Mouse (Mus musculus): ENCODE results near the gene Gja5. TPM values are rescaled to one million over a fixed set of nuclear protein-coding genes. Genes with fewer than 3 reads are reported as not detected.
"Not testable (repeated sequence)": the region's sequence is repeated elsewhere in the genome, so short reads cannot be mapped to it uniquely, and the experiment has no call there.

Gene Gja5
- polyA plus RNA-seq, 1 experiment, result 0.95 TPM

DNA sequence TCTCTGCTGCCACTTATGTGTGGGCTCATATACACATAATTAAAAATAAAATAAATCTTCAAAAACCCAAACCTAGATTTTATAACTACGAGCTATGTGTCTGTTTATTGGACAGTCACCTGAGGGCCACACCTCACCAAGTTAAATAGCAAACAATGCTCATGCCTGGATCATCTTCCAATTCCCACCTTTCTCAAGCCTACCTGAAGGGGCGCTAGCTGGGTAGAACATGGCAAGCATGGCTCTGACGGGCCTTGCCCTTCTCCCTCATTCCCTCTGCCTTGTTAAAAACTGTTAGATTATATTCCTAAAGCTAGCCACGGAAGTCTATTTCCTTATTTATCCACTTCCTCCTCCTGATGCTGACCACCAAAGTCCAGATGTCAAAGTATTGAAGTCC is 173.9 kb downstream of the Gja5 start:
- no peak overlapping the region for H3K4me3 ChIP-seq (ENCODE audit: extremely low read depth, insufficient read depth, insufficient read length)
- H3K27ac ChIP-seq (ENCODE audit: insufficient read depth, low read length), result no peak overlapping the region
- DNase-seq (ENCODE audit: low read depth in 1 of 2, low spot score in 2 of 2), result no peak
- H3K4me1 ChIP-seq (ENCODE audit: control insufficient read depth, insufficient read depth, insufficient read length), result no peaks in the 10 kb centered on the region
- H3K27me3 ChIP-seq (ENCODE audit: control insufficient read depth, insufficient read depth, low read length), result no peaks in the 10 kb centered on the region; the same call in 1 of the 2 replicates
- 65% methylated on average over 4 of the region's 4 CpGs for WGBS
- TF ChIP-seq POLR2A (IDR thresholded peaks at IDR 0.05; ENCODE audit: low read depth, low read length), result no peak
- no peak for TF ChIP-seq CTCF (IDR thresholded peaks at IDR 0.05; ENCODE audit: extremely low read depth, insufficient read depth, insufficient read length, insufficient replicate concordance)
- no peaks in the 10 kb centered on the region for H3K36me3 ChIP-seq (ENCODE audit: control insufficient read depth, insufficient read depth, low read length)

DNA sequence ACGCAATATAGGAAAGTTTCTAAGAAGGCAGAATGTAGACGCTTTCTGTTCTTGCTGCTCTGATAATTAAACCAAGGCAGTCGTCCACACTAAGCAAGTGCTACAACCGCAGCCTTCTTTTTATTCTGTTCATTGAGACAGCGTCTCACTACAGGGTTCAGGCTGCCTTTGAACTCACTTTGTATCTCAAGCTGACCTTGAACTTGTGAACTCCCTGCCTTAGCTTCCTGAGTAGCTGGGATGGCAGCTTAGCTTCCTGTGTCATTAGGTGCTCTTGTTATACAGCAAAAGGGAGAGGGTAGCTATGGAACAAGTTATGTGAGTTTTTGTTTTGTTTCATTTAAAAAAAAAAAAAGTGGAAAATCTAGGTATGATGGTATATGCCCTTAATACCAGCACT is 177.7 kb downstream of the Gja5 start:
- no peak for TF ChIP-seq POLR2A (IDR thresholded peaks at IDR 0.05; ENCODE audit: low read depth, low read length)
- TF ChIP-seq CTCF (IDR thresholded peaks at IDR 0.05; ENCODE audit: extremely low read depth, insufficient read depth, insufficient read length, insufficient replicate concordance), result no peak
- Histone ChIP-seq H3K4me3 (ENCODE audit: extremely low read depth, insufficient read depth, insufficient read length) (no peak overlapping the region), H3K36me3 (ENCODE audit: control insufficient read depth, insufficient read depth, low read length) (no peaks in the 10 kb centered on the region), H3K27me3 (ENCODE audit: control insufficient read depth, insufficient read depth, low read length) (no peaks in the 10 kb centered on the region; the same call in 1 of the 2 replicates), H3K27ac (ENCODE audit: insufficient read depth, low read length) (no peak overlapping the region), H3K4me1 (ENCODE audit: control insufficient read depth, insufficient read depth, insufficient read length) (no peaks in the 10 kb centered on the region)
- WGBS, result 85% methylated on average over 5 of the region's 5 CpGs
- no peak for DNase-seq (ENCODE audit: low read depth in 1 of 2, low spot score in 2 of 2)

DNA sequence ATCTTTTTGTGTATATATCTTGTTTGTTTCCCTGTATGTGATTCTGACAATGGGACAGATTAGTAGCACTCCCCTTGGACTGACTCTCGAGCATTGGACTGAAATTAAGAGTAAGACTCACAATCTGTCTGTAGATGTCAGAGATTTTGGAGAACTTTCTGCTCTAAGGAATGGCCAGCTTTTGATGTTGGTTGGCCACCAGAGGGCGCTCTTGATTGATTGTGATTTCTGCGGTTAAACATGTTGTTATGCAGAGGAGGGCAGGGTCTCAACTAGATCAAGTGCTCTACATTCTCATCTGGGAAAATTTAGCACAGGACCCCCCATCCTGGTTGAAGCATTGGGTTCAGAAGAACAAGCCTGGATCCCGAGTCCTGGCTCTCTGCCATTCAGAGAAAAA is 182.8 kb downstream of the Gja5 start:
- Histone ChIP-seq H3K4me1 (ENCODE audit: control insufficient read depth, insufficient read depth, insufficient read length) (no peaks in the 10 kb centered on the region), H3K4me3 (ENCODE audit: extremely low read depth, insufficient read depth, insufficient read length) (no peak overlapping the region), H3K27ac (ENCODE audit: insufficient read depth, low read length) (no peak overlapping the region), H3K36me3 (ENCODE audit: control insufficient read depth, insufficient read depth, low read length) (no peaks in the 10 kb centered on the region), H3K27me3 (ENCODE audit: control insufficient read depth, insufficient read depth, low read length) (no peaks in the 10 kb centered on the region; the same call in 1 of the 2 replicates)
- TF ChIP-seq POLR2A (IDR thresholded peaks at IDR 0.05; ENCODE audit: low read depth, low read length), result no peak
- TF ChIP-seq CTCF (IDR thresholded peaks at IDR 0.05; ENCODE audit: extremely low read depth, insufficient read depth, insufficient read length, insufficient replicate concordance), result no peak
- DNase-seq (ENCODE audit: low read depth in 1 of 2, low spot score in 2 of 2), result peak in 1 of 2 experiments; percentile 35
- 69% methylated on average over 4 of the region's 4 CpGs for WGBS

DNA sequence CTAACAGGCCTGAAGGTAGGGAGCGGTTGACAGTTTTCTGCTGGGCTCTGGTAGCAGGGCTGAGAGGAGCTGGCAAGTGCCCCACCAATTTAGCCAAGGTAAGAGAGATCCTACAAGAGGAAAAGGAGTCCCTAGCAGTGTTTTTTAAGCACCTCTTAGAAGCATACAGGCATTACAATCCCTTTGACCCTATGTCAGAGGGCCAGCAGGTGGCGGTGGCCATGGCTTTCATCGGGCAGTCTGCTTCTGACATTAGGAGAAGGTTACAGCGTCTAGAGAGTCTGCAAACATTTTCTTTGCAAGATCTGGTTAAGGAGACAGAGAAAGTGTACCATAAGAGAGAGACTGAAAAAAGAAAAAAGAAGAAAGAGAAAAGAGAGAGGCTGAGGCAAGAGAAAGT is 183.8 kb downstream of the Gja5 start:
- not testable (repeated sequence) for H3K4me3 ChIP-seq (ENCODE audit: extremely low read depth, insufficient read depth, insufficient read length); DNase-seq (ENCODE audit: low read depth in 1 of 2, low spot score in 2 of 2); H3K27me3 ChIP-seq (ENCODE audit: control insufficient read depth, insufficient read depth, low read length); H3K36me3 ChIP-seq (ENCODE audit: control insufficient read depth, insufficient read depth, low read length); H3K27ac ChIP-seq (ENCODE audit: insufficient read depth, low read length); H3K4me1 ChIP-seq (ENCODE audit: control insufficient read depth, insufficient read depth, insufficient read length)
- WGBS, result 89% methylated on average over 4 of the region's 4 CpGs

DNA sequence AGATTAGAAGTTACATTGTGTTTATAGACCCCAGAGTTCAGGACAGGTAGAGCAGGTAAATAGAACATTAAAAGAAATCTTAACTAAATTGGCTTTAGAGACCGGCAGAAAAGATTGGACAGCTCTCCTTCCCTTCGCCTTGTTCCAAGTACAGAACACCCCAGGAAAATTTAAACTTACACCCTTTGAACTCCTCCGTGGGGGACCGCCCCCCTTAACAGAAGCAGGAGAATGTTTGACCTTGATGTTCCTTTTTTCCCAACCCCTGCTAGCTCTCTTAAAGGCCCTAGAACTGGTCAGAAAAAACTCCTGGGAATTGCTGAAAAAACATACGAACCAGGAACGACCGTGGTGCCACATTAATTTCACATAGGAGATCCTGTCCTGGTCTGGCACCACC is 187.5 kb downstream of the Gja5 start:
- not testable (repeated sequence) for H3K4me1 ChIP-seq (ENCODE audit: control insufficient read depth, insufficient read depth, insufficient read length); H3K27ac ChIP-seq (ENCODE audit: insufficient read depth, low read length); H3K36me3 ChIP-seq (ENCODE audit: control insufficient read depth, insufficient read depth, low read length); DNase-seq (ENCODE audit: low read depth in 1 of 2, low spot score in 2 of 2); H3K27me3 ChIP-seq (ENCODE audit: control insufficient read depth, insufficient read depth, low read length); H3K4me3 ChIP-seq (ENCODE audit: extremely low read depth, insufficient read depth, insufficient read length)
- 87% methylated on average over 7 of the region's 7 CpGs for WGBS

DNA sequence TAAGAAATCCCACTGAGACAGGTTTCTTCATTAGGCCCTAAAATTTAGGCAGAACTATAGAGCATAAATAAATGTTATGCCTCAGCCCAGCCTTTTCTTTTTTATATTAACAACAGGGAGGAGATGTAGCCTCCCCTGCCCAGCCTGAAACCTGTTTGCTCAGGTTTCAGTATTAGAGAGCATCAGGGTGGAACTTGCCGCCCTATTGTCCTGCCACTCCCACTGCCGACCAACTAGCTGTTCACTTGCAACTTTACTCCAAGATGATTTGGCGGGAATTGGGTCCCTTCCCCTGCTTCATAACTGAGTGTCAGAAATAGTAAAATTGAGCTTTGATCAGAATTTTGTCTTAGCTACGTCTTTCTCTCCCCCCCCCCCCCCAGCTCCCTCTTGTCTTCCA is 192.2 kb downstream of the Gja5 start:
- not testable (repeated sequence) for H3K4me3 ChIP-seq (ENCODE audit: extremely low read depth, insufficient read depth, insufficient read length); DNase-seq (ENCODE audit: low read depth in 1 of 2, low spot score in 2 of 2); H3K27ac ChIP-seq (ENCODE audit: insufficient read depth, low read length); H3K36me3 ChIP-seq (ENCODE audit: control insufficient read depth, insufficient read depth, low read length); H3K27me3 ChIP-seq (ENCODE audit: control insufficient read depth, insufficient read depth, low read length); H3K4me1 ChIP-seq (ENCODE audit: control insufficient read depth, insufficient read depth, insufficient read length)
- 85% methylated on average over 4 of the region's 4 CpGs for WGBS

DNA sequence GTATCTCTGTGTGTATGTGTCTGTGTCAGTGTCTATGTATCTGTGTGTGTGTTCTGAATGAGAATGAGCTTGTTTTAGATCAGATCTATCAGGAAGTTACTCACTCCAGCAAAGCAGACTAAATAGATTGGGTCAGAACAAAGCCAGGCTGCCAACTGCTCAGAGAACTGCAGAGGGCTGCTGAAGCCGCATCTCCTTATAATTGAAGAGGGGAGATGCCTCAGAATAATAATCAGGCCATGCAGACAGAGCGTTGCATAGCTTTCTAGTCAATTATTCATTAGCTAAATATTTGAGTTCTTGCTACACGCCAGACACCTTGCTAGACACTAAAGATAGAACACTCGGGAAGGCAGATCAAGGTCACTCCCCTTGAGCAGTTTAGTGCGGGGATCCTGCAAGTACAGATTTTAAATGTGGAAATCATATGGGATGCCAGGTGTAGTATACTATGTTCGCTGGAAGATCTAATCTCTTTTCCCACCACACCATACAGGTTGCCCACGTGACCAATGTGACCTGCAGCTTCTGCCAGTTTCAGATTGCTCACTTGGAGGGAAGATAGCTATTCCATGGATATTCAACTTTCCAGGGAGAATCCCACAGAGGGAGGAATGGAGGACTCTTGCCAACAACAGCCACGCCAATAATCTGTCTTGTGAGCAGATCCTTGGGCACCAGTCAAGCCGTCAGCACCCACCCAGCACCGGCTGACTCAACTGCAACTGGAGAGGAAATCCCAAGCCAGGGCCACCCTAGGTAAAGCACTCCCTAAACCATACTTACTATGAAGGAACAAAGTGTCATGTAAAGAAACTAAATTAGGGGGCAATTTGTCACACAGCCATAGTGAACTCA is 196.5 kb downstream of the Gja5 start:
- H3K27ac ChIP-seq (ENCODE audit: insufficient read depth, low read length), result no peak overlapping the region
- TF ChIP-seq POLR2A (IDR thresholded peaks at IDR 0.05; ENCODE audit: low read depth, low read length) (no peak), CTCF (IDR thresholded peaks at IDR 0.05; ENCODE audit: extremely low read depth, insufficient read depth, insufficient read length, insufficient replicate concordance) (no peak)
- H3K4me1 ChIP-seq (ENCODE audit: control insufficient read depth, insufficient read depth, insufficient read length), result no peaks in the 10 kb centered on the region
- no peaks in the 10 kb centered on the region for H3K27me3 ChIP-seq (ENCODE audit: control insufficient read depth, insufficient read depth, low read length)
- no peak for DNase-seq (ENCODE audit: low read depth in 1 of 2, low spot score in 2 of 2)
- no peak overlapping the region for H3K4me3 ChIP-seq (ENCODE audit: extremely low read depth, insufficient read depth, insufficient read length)
- 89% methylated on average over 10 of the region's 10 CpGs for WGBS
- H3K36me3 ChIP-seq (ENCODE audit: control insufficient read depth, insufficient read depth, low read length), result no peaks in the 10 kb centered on the region

DNA sequence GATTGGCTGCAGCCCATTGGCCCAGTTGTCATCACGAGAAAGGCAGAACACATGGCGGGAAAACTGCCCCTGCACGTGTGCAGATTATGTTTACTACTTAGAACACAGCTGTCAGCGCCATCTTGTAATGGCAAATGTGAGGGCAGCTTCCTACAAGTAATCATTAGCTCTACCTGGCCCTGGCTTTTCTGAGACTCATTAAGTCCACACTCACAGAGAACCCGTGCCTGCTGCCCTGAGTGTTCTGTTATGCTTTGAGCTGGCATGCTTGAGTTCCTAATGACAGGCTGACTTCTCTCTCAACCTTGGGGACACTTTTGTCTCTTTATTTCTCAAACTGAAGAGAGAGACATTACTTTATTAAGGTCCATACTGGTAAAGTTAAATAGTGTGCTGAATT is 199.5 kb downstream of the Gja5 start:
- not testable (repeated sequence) for H3K27ac ChIP-seq (ENCODE audit: insufficient read depth, low read length); H3K36me3 ChIP-seq (ENCODE audit: control insufficient read depth, insufficient read depth, low read length); H3K27me3 ChIP-seq (ENCODE audit: control insufficient read depth, insufficient read depth, low read length); DNase-seq (ENCODE audit: low read depth in 1 of 2, low spot score in 2 of 2); H3K4me1 ChIP-seq (ENCODE audit: control insufficient read depth, insufficient read depth, insufficient read length); H3K4me3 ChIP-seq (ENCODE audit: extremely low read depth, insufficient read depth, insufficient read length)
- 83% methylated on average over 4 of the region's 5 CpGs for WGBS
